Mouse (Mus musculus): ENCODE data around the gene Ndc80.

Ndc80 gene

GRCm38 (mm10) chr17:71490666-71491331, 35.9 kb downstream of the Ndc80 start:
- DNase-seq (ENCODE audit: low read depth, low spot score) = no peak
- no peaks in the 10 kb centered on the region; the same call in 1 of the 2 replicates for H3K36me3 ChIP-seq (ENCODE audit: control insufficient read depth, insufficient read depth, low read length, poor library complexity, severe bottlenecking)

GRCm38 (mm10) chr17:71489703-71490461, 36.8 kb downstream of the Ndc80 start:
- H3K36me3 ChIP-seq (ENCODE audit: control insufficient read depth, insufficient read depth, low read length, poor library complexity, severe bottlenecking) = no peaks in the 10 kb centered on the region; the same call in 1 of the 2 replicates
- peak; percentile 81 for DNase-seq (ENCODE audit: low read depth, low spot score)
- no peaks in the 10 kb centered on the region for H3K27me3 ChIP-seq (ENCODE audit: control insufficient read depth, insufficient read depth, low read length, poor library complexity, severe bottlenecking)

More at GRCm38 (mm10) chr17:71490666-71491331, 35.9 kb downstream of the Ndc80 start:
- no peaks in the 10 kb centered on the region for H3K27me3 ChIP-seq (ENCODE audit: control insufficient read depth, insufficient read depth, low read length, poor library complexity, severe bottlenecking)

- peak; percentile 76 for DNase-seq (ENCODE audit: low read depth, low spot score)
- H3K27me3 ChIP-seq (ENCODE audit: control insufficient read depth, insufficient read depth, low read length, poor library complexity, severe bottlenecking) = no peaks in the 10 kb centered on the region
- no peaks in the 10 kb centered on the region; the same call in 1 of the 2 replicates for H3K36me3 ChIP-seq (ENCODE audit: control insufficient read depth, insufficient read depth, low read length, poor library complexity, severe bottlenecking)
These were observed 40.3 kb downstream of the Ndc80 start for GRCm38 (mm10) chr17:71486231-71486851.

GRCm38 (mm10) chr17:71485791-71486230, 40.8 kb downstream of the Ndc80 start:
- Histone ChIP-seq H3K36me3 (ENCODE audit: control insufficient read depth, insufficient read depth, low read length, poor library complexity, severe bottlenecking) (no peaks in the 10 kb centered on the region; the same call in 1 of the 2 replicates), H3K27me3 (ENCODE audit: control insufficient read depth, insufficient read depth, low read length, poor library complexity, severe bottlenecking) (no peaks in the 10 kb centered on the region)
- DNase-seq (ENCODE audit: low read depth, low spot score) = peak; percentile 77

- H3K27me3 ChIP-seq (ENCODE audit: control insufficient read depth, insufficient read depth, low read length, poor library complexity, severe bottlenecking) = no peaks in the 10 kb centered on the region
- no peak for DNase-seq (ENCODE audit: low read depth, low spot score)
- no peaks in the 10 kb centered on the region; the same call in 1 of the 2 replicates for H3K36me3 ChIP-seq (ENCODE audit: control insufficient read depth, insufficient read depth, low read length, poor library complexity, severe bottlenecking)
These were observed 41.9 kb downstream of the Ndc80 start for GRCm38 (mm10) chr17:71484711-71485110.

- DNase-seq (ENCODE audit: low read depth, low spot score) = no peak
- Histone ChIP-seq H3K36me3 (ENCODE audit: control insufficient read depth, insufficient read depth, low read length, poor library complexity, severe bottlenecking) (no peaks in the 10 kb centered on the region), H3K27me3 (ENCODE audit: control insufficient read depth, insufficient read depth, low read length, poor library complexity, severe bottlenecking) (no peaks in the 10 kb centered on the region)
These were observed 43.1 kb downstream of the Ndc80 start for GRCm38 (mm10) chr17:71483418-71484060.

- peak; percentile 87 for DNase-seq (ENCODE audit: low read depth, low spot score)
- H3K36me3 ChIP-seq (ENCODE audit: control insufficient read depth, insufficient read depth, low read length, poor library complexity, severe bottlenecking) = no peaks in the 10 kb centered on the region
- H3K27me3 ChIP-seq (ENCODE audit: control insufficient read depth, insufficient read depth, low read length, poor library complexity, severe bottlenecking) = no peaks in the 10 kb centered on the region
These were observed 47.2 kb downstream of the Ndc80 start for GRCm38 (mm10) chr17:71479381-71479901.

GRCm38 (mm10) chr17:71477481-71477880, 49.2 kb downstream of the Ndc80 start:
- Histone ChIP-seq H3K36me3 (ENCODE audit: control insufficient read depth, insufficient read depth, low read length, poor library complexity, severe bottlenecking) (no peaks in the 10 kb centered on the region), H3K27me3 (ENCODE audit: control insufficient read depth, insufficient read depth, low read length, poor library complexity, severe bottlenecking) (no peaks in the 10 kb centered on the region)
- no peak for DNase-seq (ENCODE audit: low read depth, low spot score)

- no peak for DNase-seq (ENCODE audit: low read depth, low spot score)
- no peaks in the 10 kb centered on the region for H3K27me3 ChIP-seq (ENCODE audit: control insufficient read depth, insufficient read depth, low read length, poor library complexity, severe bottlenecking)
- H3K36me3 ChIP-seq (ENCODE audit: control insufficient read depth, insufficient read depth, low read length, poor library complexity, severe bottlenecking) = no peaks in the 10 kb centered on the region
These were observed 50.2 kb downstream of the Ndc80 start for GRCm38 (mm10) chr17:71476346-71477020.

GRCm38 (mm10) chr17:71475705-71476089, 51.0 kb downstream of the Ndc80 start:
- Histone ChIP-seq H3K27me3 (ENCODE audit: control insufficient read depth, insufficient read depth, low read length, poor library complexity, severe bottlenecking) (no peaks in the 10 kb centered on the region), H3K36me3 (ENCODE audit: control insufficient read depth, insufficient read depth, low read length, poor library complexity, severe bottlenecking) (no peaks in the 10 kb centered on the region)
- no peak for DNase-seq (ENCODE audit: low read depth, low spot score)

- Histone ChIP-seq H3K36me3 (ENCODE audit: control insufficient read depth, insufficient read depth, low read length, poor library complexity, severe bottlenecking) (no peaks in the 10 kb centered on the region), H3K27me3 (ENCODE audit: control insufficient read depth, insufficient read depth, low read length, poor library complexity, severe bottlenecking) (no peaks in the 10 kb centered on the region)
- DNase-seq (ENCODE audit: low read depth, low spot score) = peak; percentile 96
These were observed 51.6 kb downstream of the Ndc80 start, which contains the start of gene Smchd1 for GRCm38 (mm10) chr17:71474762-71475704. Smchd1 (minus strand) TSS chr17:71475343.

- no peaks in the 10 kb centered on the region for H3K36me3 ChIP-seq (ENCODE audit: control insufficient read depth, insufficient read depth, low read length, poor library complexity, severe bottlenecking)
- H3K27me3 ChIP-seq (ENCODE audit: control insufficient read depth, insufficient read depth, low read length, poor library complexity, severe bottlenecking) = no peaks in the 10 kb centered on the region
- no peak for DNase-seq (ENCODE audit: low read depth, low spot score)
These were observed 52.5 kb downstream of the Ndc80 start for GRCm38 (mm10) chr17:71474128-71474527.

- Histone ChIP-seq H3K27me3 (ENCODE audit: control insufficient read depth, insufficient read depth, low read length, poor library complexity, severe bottlenecking) (no peaks in the 10 kb centered on the region), H3K36me3 (ENCODE audit: control insufficient read depth, insufficient read depth, low read length, poor library complexity, severe bottlenecking) (no peaks in the 10 kb centered on the region)
- no peak for DNase-seq (ENCODE audit: low read depth, low spot score)
These were observed 55.4 kb downstream of the Ndc80 start for GRCm38 (mm10) chr17:71471261-71471660.

Data from splenic B cell, adult 2 months (primary cell).